Mouse (Mus musculus): ENCODE measurements at regions not wholly inside any gene's neighbourhood (a gene's known extent, or its start where the extent isn't known, plus 50 kb on each side); places are given as distances from the start of the nearest gene placed in this dataset.

- Histone ChIP-seq H3K9me3 (ENCODE audit: control insufficient read depth, low read length) (no peaks in the 10 kb centered on the region), H3K4me2 (ENCODE audit: low read depth, low read length) (no peak overlapping the region), H3K27me3 (replicated peaks; ENCODE audit: control insufficient read depth, insufficient read depth, low read length) (peaks cover 32% of the 10 kb centered on the region), H3K4me3 (ENCODE audit: low read depth, low read length) (no peak overlapping the region), H3K27ac (replicated peaks; ENCODE audit: low read depth, low read length) (no peak overlapping the region), H3K9ac (ENCODE audit: low read depth, low read length) (no peak overlapping the region), H3K36me3 (ENCODE audit: control insufficient read depth, insufficient read depth, low read length) (no peaks in the 10 kb centered on the region), H3K4me1 (ENCODE audit: control insufficient read depth, insufficient read depth, low read length) (peaks cover 28% of the 10 kb centered on the region)
- ATAC-seq (ENCODE audit: low read depth) (no peak), DNase-seq (ENCODE audit: low spot score) (no peak)
- whole genome bisulfite sequencing = 47% methylated on average over 3 of the region's 3 CpGs
Observed at GRCm38 (mm10) chr9:47404821-47405220, 125.2 kb upstream of the Cadm1 start.

GRCm38 (mm10) chr9:47405547-47405946 lies 124.4 kb upstream of the Cadm1 start:
- Histone ChIP-seq H3K9ac (ENCODE audit: low read depth, low read length) (no peak overlapping the region), H3K4me1 (ENCODE audit: control insufficient read depth, insufficient read depth, low read length) (peaks cover 28% of the 10 kb centered on the region), H3K36me3 (ENCODE audit: control insufficient read depth, insufficient read depth, low read length) (no peaks in the 10 kb centered on the region), H3K4me3 (ENCODE audit: low read depth, low read length) (no peak overlapping the region), H3K27me3 (replicated peaks; ENCODE audit: control insufficient read depth, insufficient read depth, low read length) (peaks cover 37% of the 10 kb centered on the region), H3K9me3 (ENCODE audit: control insufficient read depth, low read length) (no peaks in the 10 kb centered on the region), H3K27ac (replicated peaks; ENCODE audit: low read depth, low read length) (no peak overlapping the region), H3K4me2 (ENCODE audit: low read depth, low read length) (no peak overlapping the region)
- ATAC-seq (ENCODE audit: low read depth) = no peak
- WGBS = 47% methylated on average over 4 of the region's 4 CpGs
- no peak for DNase-seq (ENCODE audit: low spot score)

GRCm38 (mm10) chr9:47407007-47407670 lies 122.8 kb upstream of the Cadm1 start:
- H3K9ac ChIP-seq (ENCODE audit: low read depth, low read length) = no peak overlapping the region
- WGBS = 22% methylated on average over 7 of the region's 7 CpGs
- DNase-seq (ENCODE audit: low spot score) (peak; percentile 95), ATAC-seq (ENCODE audit: low read depth) (peak; percentile 93)
- H3K36me3 ChIP-seq (ENCODE audit: control insufficient read depth, insufficient read depth, low read length) = no peaks in the 10 kb centered on the region
- peaks cover 37% of the 10 kb centered on the region for H3K27me3 ChIP-seq (replicated peaks; ENCODE audit: control insufficient read depth, insufficient read depth, low read length)
- H3K9me3 ChIP-seq (ENCODE audit: control insufficient read depth, low read length) = no peaks in the 10 kb centered on the region
- H3K4me2 ChIP-seq (ENCODE audit: low read depth, low read length) = no peak overlapping the region
- H3K4me3 ChIP-seq (ENCODE audit: low read depth, low read length) = no peak overlapping the region
- H3K27ac ChIP-seq (replicated peaks; ENCODE audit: low read depth, low read length) = no peak overlapping the region
- peaks cover 28% of the 10 kb centered on the region for H3K4me1 ChIP-seq (ENCODE audit: control insufficient read depth, insufficient read depth, low read length)

- H3K36me3 ChIP-seq (ENCODE audit: control insufficient read depth, insufficient read depth, low read length) = no peaks in the 10 kb centered on the region
- peaks cover 30% of the 10 kb centered on the region for H3K27me3 ChIP-seq (replicated peaks; ENCODE audit: control insufficient read depth, insufficient read depth, low read length)
- H3K4me2 ChIP-seq (ENCODE audit: low read depth, low read length) = no peak overlapping the region
- ATAC-seq (ENCODE audit: low read depth) (no peak), DNase-seq (ENCODE audit: low spot score) (no peak)
- H3K4me3 ChIP-seq (ENCODE audit: low read depth, low read length) = no peak overlapping the region
- no peaks in the 10 kb centered on the region for H3K9me3 ChIP-seq (ENCODE audit: control insufficient read depth, low read length)
- H3K9ac ChIP-seq (ENCODE audit: low read depth, low read length) = no peak overlapping the region
- H3K4me1 ChIP-seq (ENCODE audit: control insufficient read depth, insufficient read depth, low read length) = peaks cover 28% of the 10 kb centered on the region
- H3K27ac ChIP-seq (replicated peaks; ENCODE audit: low read depth, low read length) = no peak overlapping the region
- 42% methylated on average over 4 of the region's 4 CpGs for WGBS
Observed at GRCm38 (mm10) chr9:47408061-47408460, 121.9 kb upstream of the Cadm1 start.

- no peak overlapping the region for H3K4me2 ChIP-seq (ENCODE audit: low read depth, low read length)
- no peak overlapping the region for H3K27ac ChIP-seq (replicated peaks; ENCODE audit: low read depth, low read length)
- no peak for ATAC-seq (ENCODE audit: low read depth)
- peaks cover 19% of the 10 kb centered on the region for H3K27me3 ChIP-seq (replicated peaks; ENCODE audit: control insufficient read depth, insufficient read depth, low read length)
- no peak for DNase-seq (ENCODE audit: low spot score)
- WGBS = 76% methylated on average over 6 of the region's 6 CpGs
- H3K9ac ChIP-seq (ENCODE audit: low read depth, low read length) = no peak overlapping the region
- H3K4me1 ChIP-seq (ENCODE audit: control insufficient read depth, insufficient read depth, low read length) = peaks cover 23% of the 10 kb centered on the region
- no peak overlapping the region for H3K4me3 ChIP-seq (ENCODE audit: low read depth, low read length)
- H3K36me3 ChIP-seq (ENCODE audit: control insufficient read depth, insufficient read depth, low read length) = no peaks in the 10 kb centered on the region
- H3K9me3 ChIP-seq (ENCODE audit: control insufficient read depth, low read length) = no peaks in the 10 kb centered on the region
Observed at GRCm38 (mm10) chr9:47409579-47409978, 120.4 kb upstream of the Cadm1 start.

GRCm38 (mm10) chr9:47412786-47413185 lies 117.2 kb upstream of the Cadm1 start:
- H3K9me3 ChIP-seq (ENCODE audit: control insufficient read depth, low read length) = no peaks in the 10 kb centered on the region
- H3K4me3 ChIP-seq (ENCODE audit: low read depth, low read length) = no peak overlapping the region
- no peak overlapping the region for H3K27ac ChIP-seq (replicated peaks; ENCODE audit: low read depth, low read length)
- H3K36me3 ChIP-seq (ENCODE audit: control insufficient read depth, insufficient read depth, low read length) = no peaks in the 10 kb centered on the region
- H3K9ac ChIP-seq (ENCODE audit: low read depth, low read length) = no peak overlapping the region
- H3K4me2 ChIP-seq (ENCODE audit: low read depth, low read length) = no peak overlapping the region
- DNase-seq (ENCODE audit: low spot score) (no peak), ATAC-seq (ENCODE audit: low read depth) (no peak)
- WGBS = 27% methylated on average over 2 of the region's 2 CpGs
- peaks cover 2% of the 10 kb centered on the region; the same call in 1 of the 2 replicates for H3K4me1 ChIP-seq (ENCODE audit: control insufficient read depth, insufficient read depth, low read length)
- peaks cover 11% of the 10 kb centered on the region for H3K27me3 ChIP-seq (replicated peaks; ENCODE audit: control insufficient read depth, insufficient read depth, low read length)

GRCm38 (mm10) chr9:47414350-47414988 lies 115.5 kb upstream of the Cadm1 start:
- H3K27ac ChIP-seq (replicated peaks; ENCODE audit: low read depth, low read length) = no peak overlapping the region
- DNase-seq (ENCODE audit: low spot score) = no peak
- H3K4me2 ChIP-seq (ENCODE audit: low read depth, low read length) = no peak overlapping the region
- H3K4me3 ChIP-seq (ENCODE audit: low read depth, low read length) = no peak overlapping the region
- no peaks in the 10 kb centered on the region for H3K9me3 ChIP-seq (ENCODE audit: control insufficient read depth, low read length)
- ATAC-seq (ENCODE audit: low read depth) = no peak
- no peaks in the 10 kb centered on the region for H3K36me3 ChIP-seq (ENCODE audit: control insufficient read depth, insufficient read depth, low read length)
- peaks cover 5% of the 10 kb centered on the region for H3K27me3 ChIP-seq (replicated peaks; ENCODE audit: control insufficient read depth, insufficient read depth, low read length)
- no peak overlapping the region for H3K9ac ChIP-seq (ENCODE audit: low read depth, low read length)
- WGBS = 82% methylated on average over 8 of the region's 8 CpGs
- no peaks in the 10 kb centered on the region for H3K4me1 ChIP-seq (ENCODE audit: control insufficient read depth, insufficient read depth, low read length)

- H3K36me3 ChIP-seq (ENCODE audit: control insufficient read depth, insufficient read depth, low read length) = no peaks in the 10 kb centered on the region
- peaks cover 13% of the 10 kb centered on the region; the same call in 1 of the 2 replicates for H3K4me1 ChIP-seq (ENCODE audit: control insufficient read depth, insufficient read depth, low read length)
- H3K9me3 ChIP-seq (ENCODE audit: control insufficient read depth, low read length) = no peaks in the 10 kb centered on the region
- 29% methylated on average over 9 of the region's 9 CpGs for WGBS
- H3K4me3 ChIP-seq (ENCODE audit: low read depth, low read length) = no peak overlapping the region
- peak; percentile 67 for DNase-seq (ENCODE audit: low spot score)
- no peak for ATAC-seq (ENCODE audit: low read depth)
- no peak overlapping the region for H3K4me2 ChIP-seq (ENCODE audit: low read depth, low read length)
- no peak overlapping the region for H3K9ac ChIP-seq (ENCODE audit: low read depth, low read length)
- H3K27ac ChIP-seq (replicated peaks; ENCODE audit: low read depth, low read length) = 0 out of 2 replicates have a peak overlapping the region, but pooled peaks have one; percentile 39
- no peaks in the 10 kb centered on the region for H3K27me3 ChIP-seq (replicated peaks; ENCODE audit: control insufficient read depth, insufficient read depth, low read length)
Observed at GRCm38 (mm10) chr9:47422151-47422599, 107.8 kb upstream of the Cadm1 start.

Data from embryonic facial prominence, embryonic 14.5 days (tissue).